Mouse (Mus musculus) neural tube, embryonic 11.5 days (tissue): ENCODE data around the gene Arhgef10l. TPM values are rescaled to one million over a fixed set of nuclear protein-coding genes. Genes with fewer than 3 reads are reported as not detected.

Experiments
- ATAC-seq: fragments of 200-750 bp; cut with Nextera tagmentation; 2 replicates; pipeline ENCODE4 v1.8.0; 2017; ENCODE audit warnings: moderate number of reproducible peaks, mild to moderate bottlenecking, moderate TSS enrichment, moderate library complexity; ENCODE audit not compliant: insufficient read depth, low FRiP score, low TSS enrichment
- DNase-seq: peaks from one replicate; pipeline ENCODE4 v3.0.0-alpha.2; 2015; ENCODE audit warnings: low spot score
- H3K27ac ChIP-seq: fragments of 300-500 bp; sonication (generic); 2 replicates; pipeline ENCODE4 v1.5.1; 2014; ENCODE audit warnings: low read depth, mild to moderate bottlenecking, low read length
- H3K27me3 ChIP-seq: fragments of 300-500 bp; sonication (generic); 2 replicates; pipeline ENCODE4 v1.6.1; 2014; ENCODE audit warnings: mild to moderate bottlenecking, low read length, mixed read lengths; ENCODE audit not compliant: control insufficient read depth, insufficient read depth
- H3K36me3 ChIP-seq: fragments of 300-500 bp; sonication (generic); 2 replicates; pipeline ENCODE4 v1.6.1; 2014; ENCODE audit warnings: mild to moderate bottlenecking, low read length, moderate library complexity, mixed read lengths; ENCODE audit not compliant: control insufficient read depth, insufficient read depth
- H3K4me1 ChIP-seq: fragments of 300-500 bp; sonication (generic); 2 replicates; pipeline ENCODE4 v1.6.1; 2014; ENCODE audit warnings: low read length, mixed read lengths; ENCODE audit not compliant: control insufficient read depth, insufficient read depth
- H3K4me2 ChIP-seq: fragments of 300-500 bp; sonication (generic); 2 replicates; pipeline ENCODE4 v1.6.1; 2014; ENCODE audit warnings: low read depth, mild to moderate bottlenecking, moderate library complexity
- H3K4me3 ChIP-seq: fragments of 300-500 bp; sonication (generic); 2 replicates; pipeline ENCODE4 v1.5.1; 2014; ENCODE audit warnings: low read depth, low read length
- H3K9ac ChIP-seq: fragments of 300-500 bp; sonication (generic); 2 replicates; pipeline ENCODE4 v1.6.1; 2014; ENCODE audit warnings: mild to moderate bottlenecking, low read length
- H3K9me3 ChIP-seq: fragments of 300-500 bp; sonication (generic); 2 replicates; pipeline ENCODE4 v1.6.1; 2016; ENCODE audit warnings: low read length; ENCODE audit not compliant: control insufficient read depth
- WGBS: fragments of 180-500 bp; shearing (Covaris S2); extraction: QIAGEN DNeasy Blood & Tissue Kit; methylation state at CpG from one replicate; pipeline ENCODE4 v1.1.7; 2014; 5-methylcytosine and 5-hydroxymethylcytosine counted together
- polyA plus RNA-seq: library from polyadenylated mRNA; unstranded; fragments of >200 nt; fragmentation: Nextera tagmentation; extraction: Ambion mirVana; gene quantifications from 2 replicates; pipeline ENCODE4 v1.2.1, GENCODE M21; 2014

Arhgef10l gene
- polyA plus RNA-seq, 1 experiment from 2014 or later = 25.3 TPM

DNA sequence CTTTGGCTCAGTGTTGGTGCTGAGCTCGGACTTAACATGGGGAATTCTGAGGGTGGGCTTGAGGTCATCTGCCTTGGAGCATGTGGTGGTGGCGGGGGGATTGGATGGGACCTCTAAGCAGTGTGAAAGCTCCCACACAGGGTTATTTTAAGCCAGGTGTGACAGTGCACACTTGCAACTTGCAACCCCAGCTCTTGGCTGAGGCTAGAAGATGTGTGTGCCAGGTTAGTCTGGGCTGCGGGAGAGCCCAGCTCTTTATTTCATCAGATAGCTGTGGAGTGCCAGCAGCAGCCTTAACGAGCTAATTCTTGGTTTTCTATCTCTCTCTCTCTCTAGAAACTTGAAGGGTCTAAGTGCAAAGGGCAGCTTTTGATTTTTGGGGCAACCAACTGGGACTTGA lies 41.8 kb upstream of the Arhgef10l start:
- DNase-seq (no peak), ATAC-seq (no peak)
- Histone ChIP-seq H3K27ac (no peak overlapping the region), H3K4me2 (no peak overlapping the region), H3K9ac (no peak overlapping the region), H3K4me3 (no peak overlapping the region), H3K4me1 (peaks cover 13% of the 10 kb centered on the region), H3K36me3 (peaks cover 34% of the 10 kb centered on the region), H3K27me3 (no peaks in the 10 kb centered on the region), H3K9me3 (no peaks in the 10 kb centered on the region)
- 87% methylated on average over 4 of the region's 4 CpGs for WGBS

GRCm38 (mm10) chr4:140704166-140704565 lies 38.4 kb upstream of the Arhgef10l start:
- H3K9ac ChIP-seq = peak overlapping the region; percentile 94
- ATAC-seq (no peak), DNase-seq (no peak)
- H3K27ac ChIP-seq = peak overlapping the region; percentile 100; the same call in 1 of the 2 replicates
- H3K9me3 ChIP-seq = no peaks in the 10 kb centered on the region
- H3K4me2 ChIP-seq = peak overlapping the region; percentile 89
- 57% methylated on average over 4 of the region's 4 CpGs for WGBS
- H3K36me3 ChIP-seq = peaks cover 6% of the 10 kb centered on the region
- peak overlapping the region; percentile 98 for H3K4me3 ChIP-seq
- H3K27me3 ChIP-seq = peaks cover 13% of the 10 kb centered on the region
- peaks cover 23% of the 10 kb centered on the region for H3K4me1 ChIP-seq

GRCm38 (mm10) chr4:140703636-140704035 lies 37.8 kb upstream of the Arhgef10l start:
- ATAC-seq = peak; percentile 29; the same call in 1 of the 2 replicates

GRCm38 (mm10) chr4:140702611-140703327 lies 37.0 kb upstream of the Arhgef10l start:
- Histone ChIP-seq H3K27ac (peak overlapping the region; percentile 100), H3K4me2 (peak overlapping the region; percentile 89), H3K9ac (peak overlapping the region; percentile 94), H3K4me3 (peak overlapping the region; percentile 98), H3K27me3 (peaks cover 19% of the 10 kb centered on the region), H3K9me3 (no peaks in the 10 kb centered on the region), H3K36me3 (no peaks in the 10 kb centered on the region), H3K4me1 (peaks cover 23% of the 10 kb centered on the region)
- DNase-seq (peak; percentile 89), ATAC-seq (peak; percentile 60)
- under 1% methylated on average over 55 of the region's 68 CpGs for WGBS

More at GRCm38 (mm10) chr4:140703636-140704035, 37.8 kb upstream of the Arhgef10l start:
- Histone ChIP-seq H3K9me3 (no peaks in the 10 kb centered on the region), H3K27ac (peak overlapping the region; percentile 100), H3K4me2 (peak overlapping the region; percentile 89), H3K27me3 (peaks cover 18% of the 10 kb centered on the region), H3K4me1 (peaks cover 23% of the 10 kb centered on the region), H3K4me3 (peak overlapping the region; percentile 98), H3K9ac (peak overlapping the region; percentile 94), H3K36me3 (peaks cover 3% of the 10 kb centered on the region; the same call in 1 of the 2 replicates)
- WGBS = 3% methylated on average over 8 of the region's 8 CpGs
- DNase-seq = peak; percentile 44

- DNase-seq = peak; percentile 50
- peak overlapping the region; percentile 94 for H3K9ac ChIP-seq
- H3K36me3 ChIP-seq = no peaks in the 10 kb centered on the region
- peak overlapping the region; percentile 98 for H3K4me3 ChIP-seq
- peak overlapping the region; percentile 100 for H3K27ac ChIP-seq
- H3K9me3 ChIP-seq = no peaks in the 10 kb centered on the region
- H3K4me1 ChIP-seq = peaks cover 23% of the 10 kb centered on the region
- 1% methylated on average over 32 of the region's 107 CpGs for WGBS
- peak overlapping the region; percentile 89 for H3K4me2 ChIP-seq
- 0 out of 2 replicates have a peak, but pooled peaks have one; percentile 30 for ATAC-seq
- peaks cover 19% of the 10 kb centered on the region for H3K27me3 ChIP-seq
Observed at GRCm38 (mm10) chr4:140701716-140702561, 36.1 kb upstream of the Arhgef10l start.

DNA sequence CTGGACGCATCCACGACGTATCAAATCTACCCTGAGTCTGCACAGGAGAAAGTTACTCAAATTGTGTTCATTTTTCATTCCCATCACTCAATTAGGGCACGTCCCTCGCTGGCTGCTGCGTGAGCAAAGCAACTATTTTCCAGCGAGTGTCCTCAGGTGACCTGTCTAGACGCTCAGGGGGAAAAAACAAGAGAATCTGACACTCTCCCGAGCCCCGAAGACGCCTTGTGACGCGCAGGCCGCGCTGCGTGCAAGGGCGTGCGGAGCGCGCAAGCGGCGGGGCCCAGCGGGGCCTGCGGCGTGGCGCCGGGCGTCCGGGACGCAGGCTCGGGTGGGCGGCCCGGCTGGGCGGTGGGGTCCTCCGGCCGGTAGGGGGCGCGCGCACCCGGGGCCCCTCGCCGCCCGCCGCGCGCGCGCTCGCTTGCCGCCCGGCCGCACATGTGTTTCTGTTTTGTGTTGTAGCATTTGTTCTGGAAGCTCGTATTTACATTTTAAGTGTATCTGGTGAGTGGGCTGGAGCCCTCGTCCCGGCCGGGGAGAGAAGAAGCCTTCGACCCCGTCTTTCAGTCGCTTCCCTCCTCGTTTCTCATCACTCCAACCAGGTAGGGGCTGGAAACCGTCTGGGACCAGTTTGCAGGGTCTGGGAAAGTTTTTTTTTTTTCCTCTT lies 35.4 kb upstream of the Arhgef10l start:
- Histone ChIP-seq H3K4me3 (peak overlapping the region; percentile 98), H3K4me2 (peak overlapping the region; percentile 55), H3K9me3 (no peaks in the 10 kb centered on the region), H3K9ac (peak overlapping the region; percentile 94), H3K36me3 (no peaks in the 10 kb centered on the region), H3K27me3 (peaks cover 19% of the 10 kb centered on the region), H3K27ac (peak overlapping the region; percentile 100), H3K4me1 (peaks cover 23% of the 10 kb centered on the region)
- WGBS = under 1% methylated on average over 60 of the region's 61 CpGs
- ATAC-seq (peak; percentile 70), DNase-seq (peak; percentile 88)

- Histone ChIP-seq H3K36me3 (no peaks in the 10 kb centered on the region), H3K4me1 (peaks cover 23% of the 10 kb centered on the region), H3K9ac (peak within 1 kb of the TSS; percentile 94), H3K9me3 (no peaks in the 10 kb centered on the region), H3K27me3 (peaks cover 19% of the 10 kb centered on the region), H3K4me3 (peak within 1 kb of the TSS; percentile 98), H3K4me2 (peak within 1 kb of the TSS; percentile 55), H3K27ac (peak within 1 kb of the TSS; percentile 100)
- WGBS = 6% methylated on average over 20 of the region's 20 CpGs
- no peak for ATAC-seq
- no peak for DNase-seq
Observed at GRCm38 (mm10) chr4:140700269-140701018, 34.6 kb upstream of the Arhgef10l start, which contains the start of gene Rcc2. Gene Rcc2 (plus strand): TSS chr4:140700541.
